Mouse (Mus musculus) T-cell, adult 2 months (primary cell): ENCODE results near the gene Adtrp.
A peak's percentile ranks its signal among the peaks of the same experiment; 100 is the strongest.

ENCODE experiments used
- DNase-seq: peaks from one replicate; pipeline ENCODE4 v3.0.0; 2022; ENCODE audit warnings: low spot score

The Adtrp gene

GRCm38 (mm10) chr13:41828296-41828754 lies 19.2 kb downstream of the Adtrp start:
- no peak for DNase-seq

GRCm38 (mm10) chr13:41827581-41827980 lies 19.9 kb downstream of the Adtrp start:
- no peak for DNase-seq

- peak; percentile 63 for DNase-seq
Measured at GRCm38 (mm10) chr13:41825379-41825966, 22.0 kb downstream of the Adtrp start.

GRCm38 (mm10) chr13:41823077-41823476 lies 24.4 kb downstream of the Adtrp start:
- no peak for DNase-seq

GRCm38 (mm10) chr13:41822617-41823016 lies 24.9 kb downstream of the Adtrp start:
- DNase-seq, result no peak

- DNase-seq, result no peak
Measured at GRCm38 (mm10) chr13:41822091-41822490, 25.4 kb downstream of the Adtrp start.

GRCm38 (mm10) chr13:41820947-41821346 lies 26.5 kb downstream of the Adtrp start:
- DNase-seq, result no peak

- DNase-seq, result no peak
Measured at GRCm38 (mm10) chr13:41819918-41820317, 27.6 kb downstream of the Adtrp start.

GRCm38 (mm10) chr13:41819484-41819883 lies 28.0 kb downstream of the Adtrp start:
- DNase-seq, result no peak

- no peak for DNase-seq
Measured at GRCm38 (mm10) chr13:41817583-41817982, 29.9 kb downstream of the Adtrp start.

- DNase-seq, result no peak
Measured at GRCm38 (mm10) chr13:41816643-41817042, 30.8 kb downstream of the Adtrp start.

- no peak for DNase-seq
Measured at GRCm38 (mm10) chr13:41810776-41811175, 36.7 kb downstream of the Adtrp start.

- DNase-seq, result no peak
Measured at GRCm38 (mm10) chr13:41807815-41808214, 39.7 kb downstream of the Adtrp start.

GRCm38 (mm10) chr13:41807300-41807699 lies 40.2 kb downstream of the Adtrp start:
- no peak for DNase-seq

- no peak for DNase-seq
Measured at GRCm38 (mm10) chr13:41805138-41805820, 42.2 kb downstream of the Adtrp start.

GRCm38 (mm10) chr13:41803656-41804265 lies 43.7 kb downstream of the Adtrp start:
- peak; percentile 6 for DNase-seq

- DNase-seq, result peak; percentile 32
Measured at GRCm38 (mm10) chr13:41801177-41801636, 46.3 kb downstream of the Adtrp start.

- DNase-seq, result no peak
Measured at GRCm38 (mm10) chr13:41792849-41793248, 54.6 kb downstream of the Adtrp start.

- DNase-seq, result no peak
Measured at GRCm38 (mm10) chr13:41787863-41788536, 59.5 kb downstream of the Adtrp start.

GRCm38 (mm10) chr13:41786640-41787039 lies 60.8 kb downstream of the Adtrp start:
- no peak for DNase-seq

GRCm38 (mm10) chr13:41784889-41785701 lies 62.4 kb downstream of the Adtrp start:
- DNase-seq, result no peak

GRCm38 (mm10) chr13:41780296-41780695 lies 67.2 kb downstream of the Adtrp start:
- no peak for DNase-seq
